Mouse (Mus musculus) embryo, embryonic 9.5 days (tissue): ENCODE results near the gene Agbl4.

Experiments
- DNase-seq: peaks from one replicate; pipeline ENCODE4 v3.0.0-alpha.2; 2017; ENCODE audit errors: extremely low spot score

Agbl4 gene

DNA sequence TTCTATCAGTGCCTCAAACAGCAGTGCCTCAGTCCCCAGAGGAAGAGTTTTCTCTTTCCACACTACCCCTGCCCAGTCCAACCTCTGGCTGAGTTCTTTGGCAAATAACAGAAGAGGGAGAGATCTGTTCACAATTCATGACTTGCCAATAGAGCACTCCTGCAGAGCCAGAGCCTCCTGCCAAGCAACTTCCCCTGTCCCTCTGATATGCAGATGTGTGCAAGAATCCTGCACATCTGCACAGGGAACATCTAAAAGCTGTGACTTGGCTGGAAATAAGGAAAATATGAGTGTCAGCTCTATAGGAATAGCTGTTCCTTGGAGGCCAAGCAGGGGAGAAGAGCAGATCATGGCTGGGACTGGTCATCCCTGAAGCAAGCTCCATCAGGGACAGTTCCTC lies 993.3 kb downstream of the Agbl4 start:
- DNase-seq = no peak

DNA sequence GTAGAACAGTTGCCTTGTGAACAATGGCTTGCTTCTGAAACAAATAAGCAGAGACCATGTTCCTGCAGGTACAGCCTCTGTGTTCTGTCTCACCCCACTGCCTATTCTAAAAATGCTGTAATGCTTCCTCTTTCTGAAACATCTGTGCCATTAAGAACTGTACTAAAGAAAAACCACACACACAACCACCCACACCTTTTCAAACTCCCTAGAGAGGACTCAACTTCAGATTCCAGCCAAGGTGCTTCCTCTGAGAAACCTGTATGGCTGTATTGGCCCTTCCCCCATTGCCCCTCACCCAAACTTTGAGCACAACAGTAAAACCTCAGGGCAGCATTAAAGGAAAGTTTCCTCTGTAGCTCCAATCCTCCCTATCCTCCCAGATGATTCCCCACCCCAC lies 1002.3 kb downstream of the Agbl4 start:
- no peak for DNase-seq

DNA sequence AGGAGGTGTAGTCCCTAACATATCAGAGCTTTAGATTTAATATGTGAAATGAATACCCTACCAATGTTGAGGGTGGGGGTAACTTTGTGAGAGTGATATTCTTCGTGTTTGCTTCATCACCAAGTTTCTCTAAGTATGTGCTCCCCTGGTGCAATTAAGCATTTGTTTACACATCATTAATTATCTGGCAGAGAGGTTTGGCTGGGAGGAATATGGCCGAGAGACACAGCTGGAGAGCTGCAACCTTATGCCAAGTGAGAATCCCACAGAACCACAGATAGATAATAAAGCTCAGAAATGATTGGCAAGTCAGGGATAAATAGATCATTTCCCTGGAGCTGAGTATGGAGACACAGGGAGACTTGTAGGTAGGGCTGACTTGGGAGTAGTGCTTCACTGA lies 1003.2 kb downstream of the Agbl4 start:
- DNase-seq = no peak

DNA sequence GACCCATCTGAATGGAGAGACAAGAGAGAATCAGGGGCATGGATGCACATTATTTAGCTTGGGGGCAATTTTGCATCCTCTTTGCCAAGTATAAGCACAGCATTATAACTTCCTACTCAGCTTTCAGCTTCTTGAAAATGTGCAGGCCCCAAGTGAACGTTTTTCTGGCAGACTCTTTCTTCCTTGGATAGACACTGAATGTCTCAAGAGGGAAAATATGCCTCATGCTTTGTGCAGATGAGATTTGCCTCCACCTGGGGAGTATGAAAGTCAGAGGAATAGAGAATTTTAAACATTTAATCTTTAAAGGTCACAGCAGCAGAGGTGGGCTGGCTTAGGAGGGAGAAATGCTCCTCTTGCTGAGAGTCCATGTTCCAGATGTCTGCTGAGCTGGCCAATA lies 1005.8 kb downstream of the Agbl4 start:
- no peak for DNase-seq

DNA sequence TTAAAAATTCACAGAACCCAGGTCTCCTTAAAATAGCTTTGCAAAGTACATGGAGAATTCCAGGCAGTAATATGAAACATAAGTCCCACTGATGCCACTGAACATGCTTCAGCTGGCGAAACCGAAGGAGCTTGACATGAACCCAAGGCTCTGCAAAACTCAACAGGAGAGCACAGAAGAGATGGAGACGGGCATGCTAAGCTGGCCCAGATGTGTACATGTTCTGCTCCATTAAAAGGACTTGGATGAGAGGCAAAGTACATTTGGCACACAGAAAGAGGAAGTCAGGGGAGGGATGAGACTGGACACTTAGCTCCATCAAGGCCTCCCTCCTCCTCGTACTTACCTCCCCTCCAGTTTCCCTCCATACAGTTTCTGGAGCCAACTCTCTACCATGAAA lies 1013.3 kb downstream of the Agbl4 start:
- no peak for DNase-seq

DNA sequence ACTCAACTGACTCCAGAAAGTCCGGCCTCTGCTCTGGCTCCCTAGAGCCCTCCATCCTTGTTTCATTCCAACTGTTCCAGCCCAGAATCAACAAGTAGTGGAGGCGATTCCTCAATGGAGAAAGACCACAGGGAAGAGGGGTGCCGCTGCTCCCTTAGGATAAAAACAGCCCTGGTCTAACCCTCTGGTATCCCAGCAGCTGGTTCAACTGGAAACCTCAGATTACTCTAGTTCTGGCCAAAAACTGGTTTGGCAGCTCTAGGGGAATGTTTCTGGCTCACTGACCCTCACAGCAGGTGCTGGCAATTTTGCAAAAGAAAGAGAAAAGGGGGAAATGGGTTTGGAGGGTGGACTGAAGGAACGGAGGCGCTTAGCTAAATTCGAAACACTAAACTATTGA lies 1016.9 kb downstream of the Agbl4 start:
- DNase-seq = no peak

DNA sequence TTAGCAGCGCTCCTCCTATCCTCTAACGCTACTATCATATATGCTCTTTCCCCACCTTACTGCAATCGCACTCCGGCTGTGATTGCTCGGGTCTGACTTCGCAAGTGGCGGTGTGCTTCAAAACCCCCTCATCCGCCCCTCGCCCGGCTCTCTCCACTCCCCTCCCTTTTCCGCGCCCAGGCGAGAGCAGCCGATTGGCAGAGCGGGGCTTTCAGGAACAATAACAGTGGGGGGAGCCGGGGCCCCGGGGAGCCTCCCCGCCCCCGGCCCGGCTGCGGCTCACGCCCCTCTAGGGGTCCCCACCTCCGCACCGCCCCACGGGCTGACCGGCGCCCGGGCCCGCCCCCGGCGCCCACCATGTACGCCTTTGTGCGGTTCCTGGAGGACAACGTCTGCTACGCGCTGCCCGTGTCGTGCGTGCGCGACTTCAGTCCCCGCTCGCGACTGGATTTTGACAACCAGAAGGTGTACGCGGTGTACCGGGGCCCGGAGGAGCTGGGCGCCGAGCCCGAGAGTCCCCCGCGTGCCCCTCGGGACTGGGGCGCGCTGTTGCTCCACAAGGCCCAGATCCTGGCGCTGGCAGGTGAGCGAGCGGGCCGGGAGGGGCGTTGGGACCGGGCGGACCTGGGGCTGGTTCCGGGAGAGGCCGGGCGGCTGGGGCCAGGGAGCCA lies 1017.5 kb downstream of the Agbl4 start, which contains the start of gene Bend5:
TSS of gene Bend5 (plus strand) at position 189 of the 671 bp plus-strand sequence.
- peak; percentile 91 for DNase-seq

DNA sequence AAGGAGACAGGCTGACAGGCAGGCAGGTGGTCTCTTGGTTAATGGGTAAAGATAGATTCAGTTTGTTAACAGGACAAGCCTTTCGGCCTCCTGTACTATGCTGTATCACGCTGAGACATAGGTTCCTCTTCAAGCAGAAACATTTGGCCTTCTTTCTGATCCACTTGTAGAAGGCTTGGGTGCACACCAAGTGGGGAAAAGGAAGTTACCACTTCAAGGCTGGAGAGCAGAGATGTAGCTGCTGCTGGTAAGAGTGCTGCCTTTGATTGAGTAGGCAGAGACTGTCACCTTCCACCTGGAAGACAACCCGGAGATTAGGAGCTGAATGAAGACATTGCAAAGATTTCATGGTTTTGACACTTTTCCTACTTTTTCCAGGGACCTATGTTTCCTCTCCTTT lies 1018.7 kb downstream of the Agbl4 start:
- DNase-seq = no peak

DNA sequence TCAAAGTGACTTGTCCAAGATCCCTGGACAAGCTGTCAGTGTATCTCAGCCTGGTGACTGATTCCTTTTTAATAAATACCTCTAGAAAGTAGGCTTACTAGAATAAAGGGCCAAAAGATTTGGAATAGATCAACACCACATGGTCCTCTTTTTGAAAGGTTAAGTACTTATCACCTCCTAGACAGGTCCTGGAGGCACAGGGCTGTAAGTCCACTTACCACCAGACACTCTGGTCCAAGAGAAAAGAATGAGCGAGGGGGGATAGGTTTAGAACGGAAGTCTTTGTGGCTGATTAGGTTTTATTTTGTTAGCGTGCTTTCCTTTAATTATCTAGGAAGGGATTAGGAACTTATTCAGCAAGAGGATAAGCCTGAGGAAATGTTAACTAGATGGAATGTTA lies 1019.1 kb downstream of the Agbl4 start:
- DNase-seq = no peak

DNA sequence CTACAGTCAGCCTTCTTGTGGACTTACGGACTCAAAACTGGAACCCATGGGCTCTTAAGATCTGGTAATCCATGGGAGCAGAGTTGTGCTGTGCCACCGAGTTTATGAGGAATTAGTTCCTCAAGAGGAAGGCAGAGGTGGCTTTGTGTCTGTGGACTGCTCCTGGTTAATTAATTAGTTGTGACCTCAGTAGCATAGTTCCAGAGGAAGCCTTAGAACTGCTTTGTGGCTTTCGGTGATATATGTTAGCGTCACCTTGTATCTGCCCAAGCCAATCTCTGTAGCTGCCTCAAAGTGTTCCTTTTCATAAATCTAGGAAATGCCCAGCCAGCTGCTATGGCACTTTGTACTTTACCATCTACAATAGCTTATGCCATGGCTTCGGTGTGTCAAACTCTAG lies 1020.3 kb downstream of the Agbl4 start:
- DNase-seq = no peak

DNA sequence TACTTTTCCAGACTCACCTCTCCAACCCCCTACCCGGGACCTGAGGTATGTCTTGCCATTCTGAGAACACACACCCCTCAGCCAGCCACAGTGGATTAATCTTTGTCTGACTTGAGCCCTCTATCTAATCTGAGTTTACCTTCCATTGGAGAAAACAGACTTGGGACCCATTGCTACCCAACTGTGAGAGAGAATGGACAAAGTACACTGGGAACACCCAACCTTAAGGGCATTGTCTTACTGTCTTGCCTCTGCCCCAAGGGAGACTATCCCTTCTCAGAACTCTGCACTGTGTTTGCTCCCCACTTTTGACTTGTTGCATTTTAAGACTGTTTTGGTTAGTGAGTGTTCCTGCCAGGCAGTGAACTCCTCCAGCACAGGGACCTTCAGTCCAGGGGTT lies 1022.0 kb downstream of the Agbl4 start:
- DNase-seq = no peak

DNA sequence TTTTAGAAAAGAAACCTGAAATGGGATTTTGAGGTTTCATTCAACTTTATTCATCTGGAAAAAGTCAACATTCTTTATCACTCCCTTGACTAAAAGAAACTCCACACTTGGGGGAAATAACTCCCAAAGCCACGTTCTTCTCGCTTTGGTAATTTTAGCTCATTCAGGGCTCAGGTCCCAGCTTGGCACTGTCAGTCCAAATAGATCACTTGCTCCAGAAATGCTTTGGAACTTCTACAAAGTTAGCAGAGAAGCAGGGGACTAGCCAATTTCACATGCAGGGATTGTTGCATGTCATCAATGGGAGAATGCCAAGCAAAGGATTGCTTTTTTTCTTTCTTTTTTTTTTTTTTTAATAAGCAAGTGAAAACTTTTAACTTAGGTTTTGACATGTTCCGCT lies 1022.6 kb downstream of the Agbl4 start:
- DNase-seq = no peak

DNA sequence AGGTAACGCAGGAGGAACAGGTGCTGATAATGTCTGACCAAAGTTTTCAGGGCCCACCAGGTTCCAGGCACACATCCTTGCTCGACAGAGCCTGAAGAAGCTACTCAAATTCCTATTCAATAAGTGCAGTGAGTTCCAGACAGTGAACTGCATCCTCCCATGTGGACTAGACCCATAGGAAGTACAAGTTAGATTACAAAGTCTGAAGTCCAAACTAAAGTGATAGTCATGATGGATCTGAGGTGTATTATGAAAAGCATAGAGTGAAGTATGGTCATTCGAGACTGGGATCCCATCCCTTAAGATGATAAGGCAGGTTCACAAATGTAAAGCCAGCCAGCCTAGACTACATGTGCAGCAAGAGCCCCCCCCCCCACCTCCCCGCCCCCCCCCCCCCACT lies 1023.5 kb downstream of the Agbl4 start:
- no peak for DNase-seq

DNA sequence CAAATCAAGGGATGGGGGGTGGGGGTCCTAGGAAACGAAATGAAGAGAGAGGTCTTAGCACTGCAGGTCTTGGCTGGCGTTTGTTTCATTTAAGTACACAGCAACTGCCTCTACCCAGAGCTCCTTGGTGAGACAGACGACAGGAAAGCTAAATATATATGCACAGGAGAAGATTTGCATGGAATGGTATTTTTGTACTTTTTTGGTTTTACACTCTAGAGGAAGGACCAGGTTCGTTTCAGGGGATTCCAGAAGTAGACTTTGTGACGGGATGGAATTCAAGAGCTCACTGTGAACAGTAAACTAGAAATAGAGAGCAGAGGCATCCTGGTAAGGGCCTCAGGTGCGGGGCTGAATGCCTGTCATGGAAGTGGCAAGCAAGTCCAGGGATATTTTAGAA lies 1024.3 kb downstream of the Agbl4 start:
- no peak for DNase-seq

DNA sequence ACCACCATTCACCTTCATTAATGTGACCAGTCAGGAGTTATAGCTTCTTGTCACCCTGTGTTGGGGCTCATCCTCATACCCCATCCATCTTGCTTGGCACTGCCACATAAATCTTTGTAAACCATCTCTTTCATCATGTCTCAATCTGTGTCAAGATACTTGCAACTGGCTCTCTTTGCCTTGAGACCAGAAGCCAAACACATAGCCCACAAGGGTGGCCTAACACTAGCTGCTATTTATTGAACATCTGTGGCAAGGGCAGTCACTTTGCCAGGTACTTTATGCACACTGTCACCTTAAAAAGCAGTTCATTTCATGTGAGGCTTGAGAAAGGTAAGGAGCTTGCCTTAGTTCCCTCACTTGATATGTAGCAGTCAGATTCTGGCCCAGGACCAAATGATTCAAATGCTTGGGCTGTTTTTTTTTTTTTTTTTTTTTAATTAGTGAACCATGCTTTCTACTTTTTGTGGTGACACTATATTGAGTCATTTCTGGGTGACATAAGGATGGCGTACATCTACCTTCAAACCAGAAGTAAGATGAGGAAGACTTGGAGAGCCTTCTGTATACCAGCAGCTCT lies 1027.0 kb downstream of the Agbl4 start:
- DNase-seq = no peak

DNA sequence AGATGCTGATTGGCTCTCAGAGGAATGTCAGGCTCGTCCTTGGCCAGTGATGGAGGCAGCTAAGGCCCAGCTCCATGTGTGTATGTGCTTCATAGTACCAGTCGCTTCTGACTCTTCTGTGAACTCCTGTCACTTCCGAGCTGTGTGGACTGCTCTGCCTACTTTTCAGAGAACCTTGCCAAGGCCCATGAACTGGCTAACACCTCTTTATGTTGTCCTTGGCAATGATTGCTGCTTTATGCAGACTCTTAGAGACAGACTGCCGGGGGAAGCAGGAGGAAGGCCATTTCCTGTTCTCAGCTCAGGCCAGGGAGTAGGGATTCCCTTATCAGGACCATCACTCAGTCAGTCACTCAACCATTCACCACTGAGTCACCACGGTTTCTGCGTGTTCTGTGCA lies 1027.7 kb downstream of the Agbl4 start:
- DNase-seq = no peak

DNA sequence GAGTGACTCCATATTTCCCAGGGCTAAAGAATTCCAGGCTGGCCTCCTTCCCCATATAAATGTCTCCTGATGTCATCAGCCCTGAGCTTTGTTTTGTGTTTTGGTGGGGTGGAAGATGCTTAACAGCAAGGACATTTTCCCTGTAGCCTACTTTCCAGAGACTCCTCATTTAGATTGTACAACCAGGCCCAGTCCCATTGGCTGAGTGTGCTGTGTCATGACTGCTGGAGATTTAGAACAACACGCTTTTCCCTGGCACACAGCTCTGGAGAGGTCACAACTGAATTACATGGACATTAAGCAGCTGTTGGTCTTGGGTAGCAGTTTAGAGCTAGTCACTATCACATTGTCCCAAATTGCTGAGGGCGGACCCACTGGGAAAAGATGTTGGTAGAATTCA lies 1033.7 kb downstream of the Agbl4 start:
- DNase-seq = no peak

DNA sequence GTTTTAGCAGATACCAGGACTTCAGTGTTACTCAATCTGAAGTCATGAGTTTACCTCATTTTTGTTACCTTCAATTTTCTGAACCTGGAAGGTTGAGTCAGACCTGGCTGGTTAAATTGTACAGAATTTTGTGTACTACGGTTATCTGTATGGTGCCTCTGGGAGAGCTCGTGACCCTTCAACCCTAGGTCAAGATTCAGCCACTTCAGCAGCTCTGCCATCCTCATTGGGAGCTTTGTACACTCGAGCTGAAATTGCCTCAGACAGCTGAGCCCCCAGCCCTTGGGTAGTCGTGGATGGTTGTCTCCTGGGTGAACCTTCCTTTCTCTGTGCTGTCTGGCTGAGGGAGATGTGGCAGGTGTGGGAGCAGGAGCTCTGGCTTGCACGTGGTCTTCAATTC lies 1034.6 kb downstream of the Agbl4 start:
- DNase-seq = no peak

DNA sequence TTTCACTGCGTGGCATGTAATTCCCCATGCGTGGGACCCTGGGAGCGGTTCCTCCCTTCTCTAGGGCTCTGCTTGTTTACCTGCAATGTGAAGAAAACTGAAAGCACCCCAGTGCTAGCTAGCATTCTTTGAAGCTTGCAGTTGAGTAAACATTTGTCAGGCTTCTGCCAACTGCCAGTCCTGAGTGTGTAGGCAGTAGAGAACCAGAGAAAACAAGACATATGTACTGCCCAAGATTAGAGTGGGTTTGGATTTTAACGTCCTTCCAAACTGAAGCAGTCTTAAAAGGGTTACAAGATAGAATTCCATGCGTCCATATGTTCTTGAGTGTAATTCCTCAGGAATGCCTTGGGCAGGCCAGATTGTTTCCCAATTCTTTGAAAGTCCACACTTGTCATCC lies 1035.0 kb downstream of the Agbl4 start:
- no peak for DNase-seq

DNA sequence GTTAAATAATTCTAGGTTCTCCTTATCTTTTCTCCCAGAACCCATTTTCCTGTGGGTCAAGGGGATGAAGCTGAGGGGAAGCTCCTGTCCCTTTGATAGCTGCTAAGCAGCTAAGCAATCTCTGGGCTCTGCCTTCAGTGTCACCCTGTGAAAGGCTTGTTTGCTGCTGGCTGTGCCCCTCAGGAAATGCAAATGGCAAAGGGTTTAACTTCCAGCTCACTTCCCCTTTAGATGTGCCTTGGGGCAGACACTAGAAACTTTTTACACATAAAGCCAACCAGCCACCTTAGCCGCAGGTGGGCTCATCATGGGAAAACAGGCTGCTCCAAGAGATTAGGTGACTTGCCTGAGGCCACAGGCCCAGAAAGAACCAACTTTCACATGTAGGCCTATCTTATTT lies 1044.2 kb downstream of the Agbl4 start:
- DNase-seq = no peak

DNA sequence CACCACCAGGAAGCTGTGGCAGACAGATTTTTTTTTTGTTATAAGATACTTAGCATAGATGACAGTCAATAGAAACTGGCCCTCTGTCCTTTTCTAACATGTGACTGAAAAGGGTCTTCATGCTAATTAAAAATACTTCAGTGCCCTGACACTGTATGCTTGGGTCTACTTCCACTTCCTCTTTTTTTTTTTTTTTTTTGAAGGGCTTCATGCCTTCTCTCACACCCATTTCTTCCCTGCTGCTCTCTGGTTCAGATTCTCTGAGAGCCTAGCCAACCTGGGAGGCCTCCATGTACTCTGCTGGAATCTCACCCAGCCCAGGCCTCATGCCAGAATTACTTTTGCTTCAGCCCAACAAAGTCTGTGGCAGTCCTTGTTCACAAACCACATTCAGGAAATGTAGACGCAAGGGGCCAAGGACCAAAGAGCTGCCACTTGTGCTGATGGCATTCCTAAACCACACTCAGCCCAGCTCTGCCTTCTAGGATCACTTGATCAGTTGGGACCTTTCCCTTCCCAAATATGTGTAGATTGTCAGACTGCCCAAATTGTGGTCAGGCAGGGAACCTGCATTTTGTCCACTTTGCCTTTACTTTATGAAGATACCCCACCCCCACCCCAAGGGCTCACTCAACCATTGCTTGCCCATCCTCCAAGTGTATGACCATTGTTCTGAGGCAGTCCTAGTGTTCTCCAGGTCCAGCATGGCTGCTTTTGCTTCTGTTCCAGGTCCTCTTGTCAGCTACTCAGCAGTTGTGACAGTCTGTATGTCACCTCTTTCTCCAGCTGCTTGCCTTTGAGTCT lies 1045.2 kb downstream of the Agbl4 start:
- DNase-seq = no peak

DNA sequence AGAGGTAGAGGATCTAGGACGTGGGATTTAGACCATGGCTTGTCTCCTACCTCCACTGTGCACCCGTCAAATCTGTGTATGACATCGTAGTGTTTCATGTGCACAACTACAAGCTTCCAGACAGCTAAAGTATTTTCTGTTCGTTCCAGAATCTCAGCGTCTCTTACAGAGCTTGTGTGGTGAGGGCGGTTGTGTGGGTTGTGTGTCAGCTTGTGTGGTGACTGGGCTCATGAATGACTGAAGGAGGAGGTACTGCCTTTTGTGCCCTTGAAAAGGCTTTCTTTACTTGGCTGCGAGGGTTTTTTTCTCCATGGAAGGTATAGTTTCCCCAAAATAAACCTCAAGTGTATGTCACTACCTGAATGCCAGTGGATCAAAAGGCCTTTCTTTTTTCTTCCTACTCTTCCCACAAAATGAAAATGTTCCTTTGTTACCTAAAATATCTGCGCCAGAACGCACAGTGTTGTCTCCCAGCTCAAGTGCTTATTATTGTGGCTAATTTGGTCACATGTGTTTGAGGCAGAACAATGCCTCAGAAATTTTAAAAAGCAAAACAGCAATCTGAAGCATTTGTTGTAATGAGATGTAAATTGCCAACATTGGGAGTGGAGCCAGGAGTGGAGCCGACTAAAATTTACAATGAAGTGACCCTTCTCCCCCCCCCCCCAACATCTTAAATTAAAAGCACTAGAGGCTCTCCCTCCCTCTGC lies 1046.6 kb downstream of the Agbl4 start:
- no peak for DNase-seq
